Comparison of ENCODE assay signal across 27 mouse cellular contexts in genomic region chr14:102215267-102215964, GRCm38 (mm10).
DNase-seq lines count a peak whose midpoint lies in the region; ATAC-seq and TF ChIP-seq lines count a peak whose summit lies in the region.
"Had no signal": no experiment of that assay in that cellular context is flagged by ENCODE, and none has a peak within 500 bp of the region (broad histone marks: within the 10 kb centered on the region; RNA-seq: fewer than 3 reads in every experiment).

No protein-coding gene starts in this region.

- H3K4me3 ChIP-seq in hindbrain, embryonic 14.5 days (replicated peaks; ENCODE audit: low read length), result no peak overlapping the region
- no peak overlapping the region for H3K4me3 ChIP-seq in hindbrain, embryonic 13.5 days
- no peak overlapping the region for H3K4me3 ChIP-seq in neural tube, embryonic 13.5 days
- H3K4me3 ChIP-seq in stomach, postnatal 0 days (ENCODE audit: low read depth, low read length), result no peak overlapping the region
- H3K4me3 ChIP-seq: embryonic facial prominence, embryonic 12.5 days; heart, embryonic 13.5 days; limb, embryonic 12.5 days; lung, embryonic 15.5 days had no signal

- H3K4me1 ChIP-seq in hindbrain, embryonic 14.5 days (replicated peaks; ENCODE audit: control insufficient read depth, insufficient read depth, low read length), result peaks cover 16% of the 10 kb centered on the region; the same call in 1 of the 2 replicates
- H3K4me1 ChIP-seq in hindbrain, embryonic 13.5 days (replicated peaks), result no peaks in the 10 kb centered on the region
- peaks cover 19% of the 10 kb centered on the region for H3K4me1 ChIP-seq in neural tube, embryonic 13.5 days (replicated peaks)
- H3K4me1 ChIP-seq in stomach, postnatal 0 days (replicated peaks; ENCODE audit: control insufficient read depth, insufficient read depth), result no peaks in the 10 kb centered on the region
- H3K4me1 ChIP-seq: embryonic facial prominence, embryonic 12.5 days; lung, embryonic 15.5 days had no signal

- no peak for TF ChIP-seq EP300 in stomach, postnatal 0 days (optimal IDR thresholded peaks at IDR 0.05)

- no peak for TF ChIP-seq CTCF in stomach, postnatal 0 days (IDR thresholded peaks at IDR 0.05; ENCODE audit: low read depth)

- 0 out of 2 replicates have a peak overlapping the region, but pooled peaks have one; percentile 14 for H3K27ac ChIP-seq in hindbrain, embryonic 14.5 days
- no peak overlapping the region; the same call in 1 of the 2 replicates for H3K27ac ChIP-seq in hindbrain, embryonic 13.5 days
- H3K27ac ChIP-seq in neural tube, embryonic 13.5 days (replicated peaks), result peak overlapping the region; percentile 38
- no peak overlapping the region for H3K27ac ChIP-seq in stomach, postnatal 0 days (replicated peaks)
- H3K27ac ChIP-seq: embryonic facial prominence, embryonic 12.5 days; heart, embryonic 13.5 days; limb, embryonic 12.5 days; lung, embryonic 15.5 days had no signal

- H3K9me3 ChIP-seq in hindbrain, embryonic 14.5 days (ENCODE audit: control insufficient read depth, low read length), result no peaks in the 10 kb centered on the region
- no peaks in the 10 kb centered on the region for H3K9me3 ChIP-seq in hindbrain, embryonic 13.5 days
- no peaks in the 10 kb centered on the region for H3K9me3 ChIP-seq in neural tube, embryonic 13.5 days
- no peaks in the 10 kb centered on the region for H3K9me3 ChIP-seq in stomach, postnatal 0 days (ENCODE audit: control insufficient read depth, low read length)
- H3K9me3 ChIP-seq: embryonic facial prominence, embryonic 12.5 days; heart, embryonic 13.5 days; limb, embryonic 12.5 days; lung, embryonic 15.5 days had no signal

- no peak overlapping the region for H3K9ac ChIP-seq in hindbrain, embryonic 14.5 days
- no peak overlapping the region for H3K9ac ChIP-seq in hindbrain, embryonic 13.5 days
- H3K9ac ChIP-seq in neural tube, embryonic 13.5 days, result no peak overlapping the region
- H3K9ac ChIP-seq in stomach, postnatal 0 days (ENCODE audit: low read length), result no peak overlapping the region
- H3K9ac ChIP-seq: embryonic facial prominence, embryonic 12.5 days; heart, embryonic 13.5 days; limb, embryonic 12.5 days; lung, embryonic 15.5 days had no signal

- ATAC-seq in hindbrain, embryonic 14.5 days (ENCODE audit: low FRiP score), result no peak
- no peak for ATAC-seq in hindbrain, embryonic 13.5 days (ENCODE audit: low FRiP score)
- no peak for ATAC-seq in neural tube, embryonic 13.5 days (ENCODE audit: low read depth)
- no peak for ATAC-seq in stomach, postnatal 0 days (ENCODE audit: low FRiP score, low TSS enrichment)
- ATAC-seq: intestine, postnatal 0 days had no signal

- H3K4me2 ChIP-seq in hindbrain, embryonic 14.5 days (replicated peaks), result no peak overlapping the region
- H3K4me2 ChIP-seq in hindbrain, embryonic 13.5 days, result no peak overlapping the region
- no peak overlapping the region for H3K4me2 ChIP-seq in neural tube, embryonic 13.5 days
- no peak overlapping the region for H3K4me2 ChIP-seq in stomach, postnatal 0 days (replicated peaks; ENCODE audit: low read depth)
- H3K4me2 ChIP-seq: embryonic facial prominence, embryonic 12.5 days; heart, embryonic 13.5 days; limb, embryonic 12.5 days; liver, embryonic 11.5 days; lung, embryonic 15.5 days had no signal

- H3K27me3 ChIP-seq in hindbrain, embryonic 14.5 days (ENCODE audit: control insufficient read depth, insufficient read depth, low read length), result no peaks in the 10 kb centered on the region
- H3K27me3 ChIP-seq in hindbrain, embryonic 13.5 days, result no peaks in the 10 kb centered on the region
- H3K27me3 ChIP-seq in neural tube, embryonic 13.5 days, result no peaks in the 10 kb centered on the region
- no peaks in the 10 kb centered on the region for H3K27me3 ChIP-seq in stomach, postnatal 0 days (ENCODE audit: control insufficient read depth, insufficient read depth, low read length)
- H3K27me3 ChIP-seq: CH12.LX; embryonic facial prominence, embryonic 12.5 days; heart, embryonic 13.5 days; limb, embryonic 12.5 days; lung, embryonic 15.5 days had no signal

- 79% methylated on average over 3 of the region's 4 CpGs for WGBS in hindbrain, embryonic 14.5 days
- 70% methylated on average over 4 of the region's 4 CpGs for WGBS in hindbrain, embryonic 13.5 days
- WGBS in neural tube, embryonic 13.5 days, result 63% methylated on average over 4 of the region's 4 CpGs
- WGBS in stomach, postnatal 0 days, result 73% methylated on average over 3 of the region's 4 CpGs

- DNase-seq in embryo, embryonic 10 days (ENCODE audit: low spot score), result peak; percentile 10
- DNase-seq in embryo, embryonic 10.5 days (ENCODE audit: low spot score), result no peak
- DNase-seq in hindbrain, embryonic 14.5 days (ENCODE audit: low spot score), result no peak
- no peak for DNase-seq in neural tube, embryonic 10.5 days (ENCODE audit: extremely low spot score, low spot score)
- no peak for DNase-seq in stomach, postnatal 0 days (ENCODE audit: low spot score)
- DNase-seq in kidney, postnatal 10 days, result no peak
- DNase-seq: adrenal gland, adult 8-10 months; cerebellum, adult 8-10 months; cerebellum, postnatal 25 days; embryo, embryonic 11 days; heart, postnatal 10 days; kidney, adult 9 months; kidney, postnatal 14 days; layer of hippocampus, adult 9-11 months; right cerebral cortex, adult 18-20 months; spleen, adult 18-20 months; thymus, adult 18-20 months; thymus, postnatal 25 days had no signal

- H3K36me3 ChIP-seq in hindbrain, embryonic 14.5 days (replicated peaks; ENCODE audit: control insufficient read depth, insufficient read depth), result no peaks in the 10 kb centered on the region
- no peaks in the 10 kb centered on the region for H3K36me3 ChIP-seq in hindbrain, embryonic 13.5 days
- no peaks in the 10 kb centered on the region for H3K36me3 ChIP-seq in neural tube, embryonic 13.5 days
- no peaks in the 10 kb centered on the region for H3K36me3 ChIP-seq in stomach, postnatal 0 days (ENCODE audit: control insufficient read depth, insufficient read depth, low read length)
- H3K36me3 ChIP-seq: embryonic facial prominence, embryonic 12.5 days; heart, embryonic 13.5 days; limb, embryonic 12.5 days; lung, embryonic 15.5 days had no signal

Comparison
In these comparisons a context has a peak if more than half of its experiments do, and no peak if none do; other contexts are left out.
1. H3K27ac ChIP-seq: peak in hindbrain, embryonic 14.5 days (single experiment) and neural tube, embryonic 13.5 days (single experiment); none in hindbrain, embryonic 13.5 days (single experiment) and stomach, postnatal 0 days (single experiment).